14 mouse cellular contexts compared by ENCODE assay signal in the genomic region with DNA sequence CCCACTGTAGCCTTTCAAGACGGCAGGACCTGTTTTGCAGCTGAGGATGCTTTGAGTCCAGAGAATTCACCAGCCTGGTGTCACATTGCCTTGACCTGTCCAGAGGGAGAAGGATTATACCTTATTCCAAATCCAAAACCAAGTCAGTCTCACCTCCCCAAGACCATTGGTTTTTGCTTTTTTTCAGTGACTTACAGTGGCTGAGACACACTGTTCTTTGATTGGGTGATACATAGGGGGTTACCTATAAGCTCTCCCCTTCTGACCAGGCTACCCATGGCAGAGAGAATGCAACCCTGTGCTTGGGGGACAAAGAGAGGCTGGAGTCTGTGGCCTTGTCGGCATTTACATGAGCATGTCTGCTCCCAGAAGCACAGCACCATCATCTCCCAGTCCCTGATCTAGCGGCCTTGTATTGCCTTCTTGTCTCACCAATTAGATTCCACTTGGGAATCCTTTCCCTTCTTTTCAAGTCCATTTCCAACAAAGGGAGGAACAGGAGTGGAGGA. TPM values are rescaled to one million over a fixed set of nuclear protein-coding genes. Genes with fewer than 3 reads are reported as not detected.
DNase-seq lines count a peak whose midpoint lies in the region; ATAC-seq and TF ChIP-seq lines count a peak whose summit lies in the region.
"Had no signal": no experiment of that assay in that cellular context is flagged by ENCODE, and none has a peak within 500 bp of the region (broad histone marks: within the 10 kb centered on the region; RNA-seq: fewer than 3 reads in every experiment).

No protein-coding gene starts in this region.

- no peak for DNase-seq in limb, embryonic 10.5 days (ENCODE audit: low spot score)
- peak; percentile 46 for DNase-seq in forebrain, embryonic 14.5 days (ENCODE audit: low spot score)
- no peak for DNase-seq in hindbrain, postnatal 0 days (ENCODE audit: low spot score)
- no peak for DNase-seq in kidney, postnatal 4 days
- no peak for DNase-seq in testis, postnatal 14 days (ENCODE audit: low spot score)
- DNase-seq in layer of hippocampus, adult 18-20 months (ENCODE audit: low spot score in 2 of 2), result no peak
- DNase-seq: kidney, postnatal 14 days had no signal

- H3K9me3 ChIP-seq in limb, embryonic 12.5 days, result no peaks in the 10 kb centered on the region
- no peaks in the 10 kb centered on the region for H3K9me3 ChIP-seq in limb, embryonic 10.5 days (replicated peaks)
- no peaks in the 10 kb centered on the region for H3K9me3 ChIP-seq in forebrain, embryonic 14.5 days (replicated peaks; ENCODE audit: control insufficient read depth, low read length)
- no peaks in the 10 kb centered on the region for H3K9me3 ChIP-seq in hindbrain, postnatal 0 days (ENCODE audit: low read length)
- H3K9me3 ChIP-seq in neural tube, embryonic 14.5 days (ENCODE audit: control insufficient read depth, low read length), result no peaks in the 10 kb centered on the region
- H3K9me3 ChIP-seq: embryonic facial prominence, embryonic 13.5 days; limb, embryonic 15.5 days; lung, embryonic 15.5 days; stomach, embryonic 15.5 days had no signal

- H3K27ac ChIP-seq in limb, embryonic 12.5 days, result 0 out of 2 replicates have a peak overlapping the region, but pooled peaks have one; percentile 29
- no peak overlapping the region for H3K27ac ChIP-seq in limb, embryonic 10.5 days
- H3K27ac ChIP-seq in forebrain, embryonic 14.5 days (ENCODE audit: low read depth, low read length), result peak overlapping the region; percentile 95
- peak overlapping the region; percentile 76 for H3K27ac ChIP-seq in hindbrain, postnatal 0 days
- peak overlapping the region; percentile 83 for H3K27ac ChIP-seq in neural tube, embryonic 14.5 days (ENCODE audit: low read depth, low read length)
- H3K27ac ChIP-seq: embryonic facial prominence, embryonic 13.5 days; lung, embryonic 15.5 days; stomach, embryonic 15.5 days had no signal

- 54% methylated on average over 3 of the region's 3 CpGs for WGBS in limb, embryonic 12.5 days
- WGBS in limb, embryonic 10.5 days, result 64% methylated on average over 3 of the region's 3 CpGs
- WGBS in forebrain, embryonic 14.5 days, result 5% methylated on average over 3 of the region's 3 CpGs
- WGBS in hindbrain, postnatal 0 days, result 30% methylated on average over 3 of the region's 3 CpGs
- WGBS in neural tube, embryonic 14.5 days, result 25% methylated on average over 3 of the region's 3 CpGs

- H3K36me3 ChIP-seq in limb, embryonic 12.5 days, result peaks cover 42% of the 10 kb centered on the region
- H3K36me3 ChIP-seq in limb, embryonic 10.5 days, result peaks cover 72% of the 10 kb centered on the region
- 0 out of 2 replicates have a peak, but pooled peaks cover 1% of the 10 kb centered on the region for H3K36me3 ChIP-seq in forebrain, embryonic 14.5 days (ENCODE audit: control insufficient read depth, insufficient read depth, low read length)
- no peaks in the 10 kb centered on the region for H3K36me3 ChIP-seq in hindbrain, postnatal 0 days (ENCODE audit: insufficient read depth, low read length)
- no peaks in the 10 kb centered on the region for H3K36me3 ChIP-seq in neural tube, embryonic 14.5 days (ENCODE audit: control insufficient read depth, insufficient read depth, low read length)
- H3K36me3 ChIP-seq: stomach, embryonic 15.5 days had no signal

- no peaks in the 10 kb centered on the region for H3K27me3 ChIP-seq in limb, embryonic 12.5 days
- no peaks in the 10 kb centered on the region for H3K27me3 ChIP-seq in limb, embryonic 10.5 days (ENCODE audit: low read depth, poor library complexity, severe bottlenecking)
- H3K27me3 ChIP-seq in forebrain, embryonic 14.5 days (replicated peaks; ENCODE audit: control insufficient read depth, insufficient read depth, low read length), result no peaks in the 10 kb centered on the region
- H3K27me3 ChIP-seq in hindbrain, postnatal 0 days (ENCODE audit: insufficient read depth, low read length), result no peaks in the 10 kb centered on the region
- no peaks in the 10 kb centered on the region for H3K27me3 ChIP-seq in neural tube, embryonic 14.5 days (ENCODE audit: control insufficient read depth, insufficient read depth, low read length)
- H3K27me3 ChIP-seq: embryonic facial prominence, embryonic 13.5 days; limb, embryonic 15.5 days; lung, embryonic 15.5 days; stomach, embryonic 15.5 days had no signal

- ATAC-seq in limb, embryonic 12.5 days (ENCODE audit: insufficient number of reproducible peaks, insufficient read depth, low FRiP score, low TSS enrichment, low read depth), result no peak
- ATAC-seq in forebrain, embryonic 14.5 days, result peak; percentile 12
- ATAC-seq in hindbrain, postnatal 0 days, result 0 out of 2 replicates have a peak, but pooled peaks have one; percentile 7
- ATAC-seq in neural tube, embryonic 14.5 days (ENCODE audit: low read depth), result peak; percentile 29; the same call in 1 of the 2 replicates

- H3K4me1 ChIP-seq in limb, embryonic 12.5 days (replicated peaks), result peaks cover 49% of the 10 kb centered on the region
- peaks cover 47% of the 10 kb centered on the region for H3K4me1 ChIP-seq in limb, embryonic 10.5 days
- H3K4me1 ChIP-seq in forebrain, embryonic 14.5 days (ENCODE audit: control insufficient read depth, insufficient read depth, low read length), result peaks cover 52% of the 10 kb centered on the region
- peaks cover 23% of the 10 kb centered on the region for H3K4me1 ChIP-seq in hindbrain, postnatal 0 days (ENCODE audit: insufficient read depth, low read length)
- H3K4me1 ChIP-seq in neural tube, embryonic 14.5 days (ENCODE audit: control insufficient read depth, insufficient read depth, low read length), result peaks cover 14% of the 10 kb centered on the region; the same call in 1 of the 2 replicates
- H3K4me1 ChIP-seq: stomach, embryonic 15.5 days had no signal

- no peak overlapping the region for H3K9ac ChIP-seq in limb, embryonic 12.5 days (replicated peaks)
- peak overlapping the region; percentile 35; the same call in 1 of the 2 replicates for H3K9ac ChIP-seq in forebrain, embryonic 14.5 days (ENCODE audit: low read length)
- H3K9ac ChIP-seq in hindbrain, postnatal 0 days (replicated peaks; ENCODE audit: low read length), result no peak overlapping the region
- no peak overlapping the region for H3K9ac ChIP-seq in neural tube, embryonic 14.5 days (replicated peaks; ENCODE audit: low read depth, low read length)
- H3K9ac ChIP-seq: embryonic facial prominence, embryonic 13.5 days; limb, embryonic 15.5 days; lung, embryonic 15.5 days; stomach, embryonic 15.5 days had no signal

- H3K4me2 ChIP-seq in limb, embryonic 12.5 days, result no peak overlapping the region
- H3K4me2 ChIP-seq in forebrain, embryonic 14.5 days (ENCODE audit: low read length), result peak overlapping the region; percentile 40
- peak overlapping the region; percentile 32 for H3K4me2 ChIP-seq in hindbrain, postnatal 0 days (ENCODE audit: low read depth, low read length)
- peak overlapping the region; percentile 24; the same call in 1 of the 2 replicates for H3K4me2 ChIP-seq in neural tube, embryonic 14.5 days (ENCODE audit: low read depth, low read length)
- H3K4me2 ChIP-seq: embryonic facial prominence, embryonic 13.5 days; heart, embryonic 11.5 days; limb, embryonic 15.5 days; lung, embryonic 15.5 days; stomach, embryonic 15.5 days had no signal

- TF ChIP-seq CTCF in hindbrain, postnatal 0 days (IDR thresholded peaks at IDR 0.05; ENCODE audit: low read depth), result no peak

- H3K4me3 ChIP-seq in limb, embryonic 12.5 days (replicated peaks), result no peak overlapping the region
- H3K4me3 ChIP-seq in limb, embryonic 10.5 days, result no peak overlapping the region
- H3K4me3 ChIP-seq in forebrain, embryonic 14.5 days (ENCODE audit: low read depth, low read length), result no peak overlapping the region
- no peak overlapping the region for H3K4me3 ChIP-seq in hindbrain, postnatal 0 days (ENCODE audit: low read length)
- no peak overlapping the region for H3K4me3 ChIP-seq in neural tube, embryonic 14.5 days (ENCODE audit: low read depth, low read length)
- H3K4me3 ChIP-seq: embryonic facial prominence, embryonic 13.5 days; limb, embryonic 15.5 days; lung, embryonic 15.5 days; stomach, embryonic 15.5 days had no signal

RNA-seq across cellular contexts. Expression of a gene that starts 24.6 kb away (rescaled TPM):
- 96.0 and 110 TPM in 2 replicates for polyA plus RNA-seq in limb, embryonic 12.5 days (2016; fragmentation: Nextera tagmentation; extraction: Ambion mirVana)
- polyA plus RNA-seq in limb, embryonic 10.5 days (2016; fragmentation: Nextera tagmentation; extraction: Ambion mirVana), result 58.9 and 75.2 TPM in 2 replicates
- polyA plus RNA-seq in forebrain, embryonic 14.5 days (2014; fragmentation: Nextera tagmentation; extraction: Ambion mirVana), result 48.6 and 50.8 TPM in 2 replicates
- 167 and 174 TPM in 2 replicates for total RNA-seq in hindbrain, postnatal 0 days (2014; rRNA removed)
- 180 and 198 TPM in 2 replicates for polyA plus RNA-seq in hindbrain, postnatal 0 days (2015; fragmentation: Nextera tagmentation; extraction: Ambion mirVana)
- polyA plus RNA-seq in neural tube, embryonic 14.5 days (2014; fragmentation: Nextera tagmentation; extraction: Ambion mirVana), result 58.5 and 67.0 TPM in 2 replicates
- total RNA-seq in layer of hippocampus, adult 18-20 months (2021), result 100 to 1,000 TPM; 206 to 214 TPM
